Mouse (Mus musculus) heart, embryonic 13.5 days (tissue): ENCODE results near the gene Bcl6b. TPM values are rescaled to one million over a fixed set of nuclear protein-coding genes. Genes with fewer than 3 reads are reported as not detected.

Experiments
- ATAC-seq: fragments of 200-750 bp; cut with Nextera tagmentation; 2 replicates; pipeline ENCODE4 v1.8.0; 2017; ENCODE audit warnings: moderate TSS enrichment; ENCODE audit not compliant: insufficient number of reproducible peaks, low FRiP score, low TSS enrichment; ENCODE audit errors: extremely low read depth
- H3K27ac ChIP-seq: fragments of 300-500 bp; sonication (generic); replicated peaks from 2 replicates; pipeline ENCODE4 v1.5.1; 2015; ENCODE audit warnings: moderate library complexity, mild to moderate bottlenecking, inconsistent platforms
- H3K27me3 ChIP-seq: fragments of 300-500 bp; sonication (generic); replicated peaks from 2 replicates; pipeline ENCODE4 v1.6.1; 2015; ENCODE audit warnings: mild to moderate bottlenecking, inconsistent platforms
- H3K36me3 ChIP-seq: fragments of 300-500 bp; sonication (generic); 2 replicates; pipeline ENCODE4 v1.6.1; 2015; ENCODE audit warnings: mild to moderate bottlenecking, inconsistent platforms
- H3K4me1 ChIP-seq: fragments of 300-500 bp; sonication (generic); 2 replicates; pipeline ENCODE4 v1.6.1; 2015; ENCODE audit warnings: inconsistent platforms
- H3K4me2 ChIP-seq: fragments of 300-500 bp; sonication (generic); 2 replicates; pipeline ENCODE4 v1.6.1; 2015; ENCODE audit warnings: inconsistent platforms, mild to moderate bottlenecking, moderate library complexity
- H3K4me3 ChIP-seq: fragments of 300-500 bp; sonication (generic); 2 replicates; pipeline ENCODE4 v1.5.1; 2015; ENCODE audit warnings: moderate library complexity, mild to moderate bottlenecking, inconsistent platforms
- H3K9ac ChIP-seq: fragments of 300-500 bp; sonication (generic); 2 replicates; pipeline ENCODE4 v1.6.1; 2015; ENCODE audit warnings: inconsistent platforms, mild to moderate bottlenecking, moderate library complexity
- H3K9me3 ChIP-seq: fragments of 300-500 bp; sonication (generic); 2 replicates; pipeline ENCODE4 v1.6.1; 2016; ENCODE audit warnings: inconsistent platforms
- WGBS: fragments of 180-500 bp; shearing (Covaris S2); methylation state at CpG from one replicate; pipeline ENCODE4 v1.1.7; 2015; ENCODE audit warnings: mixed read lengths; 5-methylcytosine and 5-hydroxymethylcytosine counted together
- polyA plus RNA-seq: library from polyadenylated mRNA; unstranded; fragments of >200 nt; fragmentation: Nextera tagmentation; extraction: Ambion mirVana; gene quantifications from 2 replicates; pipeline ENCODE4 v1.2.1, GENCODE M21; 2015

Bcl6b gene
- polyA plus RNA-seq = 17.8 and 18.3 TPM in 2 replicates

DNA sequence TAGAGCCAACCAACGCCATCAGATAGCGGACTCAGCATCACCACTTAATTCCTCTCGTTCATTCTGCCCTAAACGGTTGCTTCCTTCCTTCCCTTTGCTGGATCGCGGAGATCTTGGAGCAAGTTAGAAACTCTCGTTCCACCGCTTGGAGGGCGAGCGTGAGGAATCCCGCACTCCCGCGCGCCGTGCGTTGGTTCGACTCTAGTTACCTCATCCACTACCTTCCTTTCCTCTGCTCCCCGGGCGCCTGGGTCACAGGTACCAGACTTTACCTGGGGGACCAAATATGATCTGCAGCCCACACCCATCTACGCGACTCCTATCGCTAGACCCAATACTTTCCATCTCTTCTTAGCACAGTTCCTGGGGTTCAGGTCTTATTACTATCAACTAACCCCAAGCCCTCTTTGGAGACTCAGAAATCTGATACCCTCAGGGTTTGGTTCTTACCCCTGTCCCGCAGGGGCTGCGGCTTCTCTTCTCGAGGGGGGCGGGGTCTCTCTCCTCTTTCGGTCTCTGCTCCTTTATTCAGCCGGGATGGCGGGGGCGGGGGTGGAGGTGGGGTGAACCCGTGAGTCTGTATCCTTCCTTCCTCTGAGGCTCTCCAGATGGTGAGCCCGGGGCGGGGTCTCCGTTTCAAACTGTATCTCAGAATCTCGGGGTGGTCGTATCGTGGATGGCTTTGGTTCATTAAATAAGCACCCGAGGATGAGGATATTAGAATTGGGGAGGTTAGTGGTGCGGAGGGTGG, at the start of gene Bcl6b:
Gene Bcl6b (minus strand): TSS at position 539 of the 751 bp plus-strand sequence.
- H3K27me3 ChIP-seq = peaks cover 57% of the 10 kb centered on the region
- ATAC-seq = no peak

DNA sequence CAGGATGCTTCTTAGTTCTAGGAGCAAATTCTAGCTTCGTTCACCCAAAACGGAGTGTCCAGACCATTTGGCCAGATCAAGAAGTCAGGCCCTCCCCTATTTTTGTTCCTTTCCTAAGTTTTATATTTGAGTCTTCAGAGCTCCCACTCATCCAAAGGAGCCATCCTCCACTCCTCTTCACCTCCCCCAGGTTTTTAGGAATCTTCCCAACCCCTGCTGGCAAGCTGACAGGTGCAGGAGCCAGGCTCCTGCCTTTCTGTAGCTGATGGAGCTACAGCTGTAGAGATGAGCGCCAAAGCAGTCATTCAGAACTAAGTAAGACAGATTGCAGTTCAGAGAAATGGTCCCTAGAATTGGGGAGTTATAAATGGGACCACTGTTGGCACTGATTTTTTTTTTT, 49.4 kb upstream of the Bcl6b start:
- Histone ChIP-seq H3K9me3 (no peaks in the 10 kb centered on the region), H3K27ac (no peak overlapping the region), H3K4me3 (no peak overlapping the region), H3K4me1 (peaks cover 8% of the 10 kb centered on the region; the same call in 1 of the 2 replicates), H3K4me2 (no peak overlapping the region), H3K27me3 (no peaks in the 10 kb centered on the region), H3K36me3 (no peaks in the 10 kb centered on the region), H3K9ac (no peak overlapping the region)
- ATAC-seq = no peak
- 73% methylated on average over 3 of the region's 3 CpGs for WGBS

More for the DNA sequence above, at the start of gene Bcl6b:
- peak within 1 kb of the TSS; percentile 51 for H3K4me3 ChIP-seq
- peak within 1 kb of the TSS; percentile 88 for H3K27ac ChIP-seq
- H3K9ac ChIP-seq = peak within 1 kb of the TSS; percentile 82
- peak within 1 kb of the TSS; percentile 71 for H3K4me2 ChIP-seq
- 1% methylated on average over 39 of the region's 39 CpGs for WGBS
- peaks cover 66% of the 10 kb centered on the region for H3K4me1 ChIP-seq
- H3K36me3 ChIP-seq = no peaks in the 10 kb centered on the region; the same call in 1 of the 2 replicates
- no peaks in the 10 kb centered on the region for H3K9me3 ChIP-seq

DNA sequence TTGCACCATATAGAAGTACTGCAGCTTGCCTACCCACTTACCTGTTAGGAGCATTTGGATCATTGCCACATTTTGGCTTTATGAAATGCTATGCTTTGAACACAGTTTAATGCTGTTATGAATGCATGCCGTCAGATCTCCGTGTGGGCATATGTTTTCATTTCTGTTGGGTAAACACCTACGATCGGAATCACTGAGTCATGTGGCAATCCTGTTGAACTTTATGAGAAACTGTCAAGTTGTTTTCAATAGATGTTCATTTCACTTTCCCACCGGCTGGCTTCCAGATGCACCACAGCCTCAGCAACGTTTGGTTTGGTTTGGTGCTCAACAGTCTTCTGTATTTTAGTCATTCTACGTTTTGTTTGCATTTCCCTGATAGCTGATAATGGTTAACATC, 42.0 kb upstream of the Bcl6b start:
- WGBS = 76% methylated on average over 7 of the region's 7 CpGs
- Histone ChIP-seq H3K27me3 (no peaks in the 10 kb centered on the region), H3K9ac (no peak overlapping the region), H3K9me3 (no peaks in the 10 kb centered on the region), H3K4me3 (no peak overlapping the region), H3K4me2 (no peak overlapping the region), H3K4me1 (peaks cover 2% of the 10 kb centered on the region), H3K36me3 (no peaks in the 10 kb centered on the region), H3K27ac (no peak overlapping the region)
- ATAC-seq = no peak

DNA sequence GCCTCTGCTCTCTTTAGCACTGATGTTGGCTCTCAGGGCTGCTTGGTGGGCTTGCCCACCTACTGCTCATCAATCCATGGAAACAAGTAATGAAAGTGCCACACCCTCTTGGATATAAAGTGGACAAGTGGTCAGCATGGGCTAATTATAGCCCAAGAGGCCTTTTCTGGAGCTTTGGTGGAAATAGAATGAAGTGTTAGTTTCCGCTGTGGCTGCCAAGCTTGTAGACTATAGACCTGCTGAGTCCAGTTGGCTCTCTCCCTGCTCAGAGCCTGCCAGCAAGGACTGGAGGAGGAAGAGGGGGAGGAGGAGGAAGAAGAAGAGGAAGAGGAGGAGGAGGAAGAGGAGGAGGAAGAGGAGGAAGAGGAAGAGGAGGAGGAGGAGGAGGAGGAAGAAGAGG, 36.8 kb upstream of the Bcl6b start:
- Histone ChIP-seq H3K27ac (peak overlapping the region; percentile 50; the same call in 1 of the 2 replicates), H3K4me3 (no peak overlapping the region), H3K4me1 (peaks cover 18% of the 10 kb centered on the region), H3K36me3 (no peaks in the 10 kb centered on the region), H3K4me2 (no peak overlapping the region), H3K9me3 (no peaks in the 10 kb centered on the region), H3K27me3 (peaks cover 5% of the 10 kb centered on the region; the same call in 1 of the 2 replicates), H3K9ac (no peak overlapping the region)
- no peak for ATAC-seq
- 52% methylated on average over 1 of the region's 1 CpGs for WGBS

DNA sequence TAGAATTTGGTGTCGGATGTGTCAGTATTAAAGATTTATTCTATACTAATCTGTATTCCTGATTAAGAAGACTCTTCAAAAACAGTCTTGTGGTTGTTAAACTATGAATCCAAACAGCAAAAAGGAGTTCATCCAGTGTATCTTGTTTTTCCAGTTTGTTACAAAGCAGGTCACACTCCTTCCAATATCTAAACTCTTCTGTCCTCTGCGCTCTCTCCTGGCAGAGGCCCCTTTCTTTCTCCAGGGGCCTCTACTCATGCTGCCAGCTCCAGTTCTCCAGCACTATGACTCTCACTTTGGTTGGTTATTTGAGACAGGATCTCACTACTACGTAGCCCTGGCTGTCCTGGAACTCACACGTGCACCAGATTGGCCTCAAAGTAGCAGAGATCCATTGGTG, 36.2 kb upstream of the Bcl6b start:
- H3K4me1 ChIP-seq = peaks cover 18% of the 10 kb centered on the region
- H3K9ac ChIP-seq = no peak overlapping the region
- H3K27ac ChIP-seq = peak overlapping the region; percentile 50; the same call in 1 of the 2 replicates
- H3K27me3 ChIP-seq = peaks cover 5% of the 10 kb centered on the region; the same call in 1 of the 2 replicates
- peaks cover 3% of the 10 kb centered on the region; the same call in 1 of the 2 replicates for H3K9me3 ChIP-seq
- H3K4me2 ChIP-seq = no peak overlapping the region
- no peak overlapping the region for H3K4me3 ChIP-seq
- 63% methylated on average over 4 of the region's 4 CpGs for WGBS
- H3K36me3 ChIP-seq = no peaks in the 10 kb centered on the region
- ATAC-seq = no peak

DNA sequence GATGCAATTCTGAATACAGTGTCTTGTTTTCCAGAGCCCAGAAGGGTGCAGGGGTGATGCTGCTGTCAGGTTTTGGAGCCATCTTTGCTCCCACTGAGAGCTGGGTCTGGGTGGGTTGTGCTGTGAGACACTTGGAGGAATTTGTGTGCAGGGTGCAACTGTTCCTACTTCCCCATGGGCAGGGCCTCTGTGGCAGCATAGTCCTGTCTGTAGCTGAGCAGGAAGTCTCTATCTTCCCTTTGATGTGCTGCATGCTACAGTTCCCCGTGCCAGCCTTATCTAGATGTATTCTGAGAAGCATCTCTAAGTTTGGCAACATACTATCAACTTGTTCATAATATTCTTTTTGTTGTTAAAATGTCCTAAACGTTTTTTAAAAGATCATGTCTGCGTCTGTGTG, 35.7 kb upstream of the Bcl6b start:
- peaks cover 4% of the 10 kb centered on the region; the same call in 1 of the 2 replicates for H3K9me3 ChIP-seq
- no peak overlapping the region for H3K9ac ChIP-seq
- H3K36me3 ChIP-seq = no peaks in the 10 kb centered on the region
- peaks cover 18% of the 10 kb centered on the region for H3K4me1 ChIP-seq
- WGBS = 38% methylated on average over 3 of the region's 3 CpGs
- no peak overlapping the region for H3K4me2 ChIP-seq
- H3K4me3 ChIP-seq = no peak overlapping the region
- no peak for ATAC-seq
- no peak overlapping the region for H3K27ac ChIP-seq
- H3K27me3 ChIP-seq = peaks cover 5% of the 10 kb centered on the region; the same call in 1 of the 2 replicates

DNA sequence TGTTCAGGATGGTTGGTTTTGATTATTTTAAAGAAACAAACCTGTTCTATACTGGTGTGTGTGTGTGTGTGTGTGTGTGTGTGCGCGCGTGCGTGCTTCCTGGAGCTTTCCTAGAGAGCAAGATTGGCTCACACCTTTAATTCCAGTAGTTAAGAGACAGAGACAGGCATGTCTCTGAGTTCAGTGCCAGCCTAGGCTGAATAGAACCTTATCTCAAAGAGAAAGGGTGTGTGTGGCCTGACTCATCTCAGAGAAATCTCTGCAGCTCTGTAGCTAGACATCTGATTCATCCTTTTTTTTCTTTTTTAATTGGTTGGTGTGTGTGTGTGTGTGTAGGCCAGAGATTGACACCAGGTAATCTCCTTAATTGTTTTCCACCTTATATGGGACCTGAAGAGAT, 29.4 kb upstream of the Bcl6b start:
- H3K9me3 ChIP-seq = peaks cover 4% of the 10 kb centered on the region; the same call in 1 of the 2 replicates
- no peak overlapping the region for H3K27ac ChIP-seq
- no peak overlapping the region for H3K4me3 ChIP-seq
- WGBS = 94% methylated on average over 4 of the region's 4 CpGs
- H3K27me3 ChIP-seq = peaks cover 30% of the 10 kb centered on the region
- no peak for ATAC-seq
- peaks cover 15% of the 10 kb centered on the region for H3K4me1 ChIP-seq
- H3K36me3 ChIP-seq = no peaks in the 10 kb centered on the region
- H3K9ac ChIP-seq = no peak overlapping the region
- H3K4me2 ChIP-seq = no peak overlapping the region

DNA sequence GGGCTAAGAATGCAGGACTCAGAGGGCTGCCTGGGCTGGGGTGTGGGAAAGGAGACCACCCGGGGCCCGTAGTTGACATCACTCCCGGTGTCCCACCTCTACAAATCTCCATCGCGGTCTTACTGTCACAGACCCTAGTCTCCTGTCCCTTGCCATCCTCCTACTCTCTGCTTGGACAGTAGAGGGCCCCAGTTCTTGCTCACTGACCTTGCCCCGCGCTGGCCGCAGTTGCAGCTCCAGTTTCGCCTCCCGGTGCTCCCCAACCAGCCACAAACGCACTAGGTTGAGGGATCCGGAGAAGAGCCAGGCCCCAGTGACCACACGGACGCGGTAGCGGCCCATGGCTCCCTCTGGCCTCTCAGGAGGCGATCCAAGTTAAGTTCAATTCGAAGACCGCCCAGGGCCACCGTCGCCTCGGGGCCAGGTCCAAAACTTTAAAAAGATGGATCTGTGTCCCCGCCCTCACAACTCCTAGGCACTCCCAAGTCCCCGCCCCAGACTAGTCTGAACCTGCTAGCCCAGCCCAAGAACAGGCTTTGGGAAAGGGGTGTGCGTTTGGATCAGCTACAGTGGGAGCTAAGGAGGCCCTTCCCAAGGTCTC, 25.4 kb upstream of the Bcl6b start, which contains the start of gene Alox12:
Gene Alox12 (minus strand): TSS at position 423 of the 601 bp plus-strand sequence.
- Histone ChIP-seq H3K4me1 (peaks cover 19% of the 10 kb centered on the region), H3K9me3 (no peaks in the 10 kb centered on the region), H3K4me3 (peak within 1 kb of the TSS; percentile 50), H3K9ac (peak within 1 kb of the TSS; percentile 75), H3K4me2 (peak within 1 kb of the TSS; percentile 74), H3K27me3 (peaks cover 65% of the 10 kb centered on the region), H3K36me3 (no peaks in the 10 kb centered on the region), H3K27ac (no peak within 1 kb of the TSS)
- ATAC-seq = 0 out of 2 replicates have a peak, but pooled peaks have one; percentile 46
- under 1% methylated on average over 25 of the region's 25 CpGs for WGBS

DNA sequence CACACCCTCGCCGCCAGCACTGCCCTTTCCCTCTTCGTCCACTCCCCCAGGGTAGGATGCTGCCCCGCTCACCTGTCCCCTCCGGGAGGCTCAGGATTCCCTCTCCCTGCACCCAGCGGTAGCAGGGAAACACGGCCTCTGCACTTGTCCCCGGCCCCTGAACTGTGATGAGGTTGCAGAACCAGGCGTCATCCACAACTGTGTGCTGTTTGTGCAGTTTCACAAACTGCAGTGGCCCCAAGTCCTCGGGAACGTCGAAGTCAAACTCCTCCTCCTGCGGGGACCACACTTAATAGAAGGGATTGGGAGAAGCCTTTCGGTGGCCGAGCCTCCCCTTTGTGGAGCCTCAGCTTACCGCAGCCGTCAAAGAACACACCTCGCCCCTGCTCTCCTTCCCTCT, 24.7 kb upstream of the Bcl6b start:
- H3K9me3 ChIP-seq = no peaks in the 10 kb centered on the region
- H3K27ac ChIP-seq = no peak overlapping the region
- H3K4me3 ChIP-seq = peak overlapping the region; percentile 50
- no peak for ATAC-seq
- peaks cover 19% of the 10 kb centered on the region for H3K4me1 ChIP-seq
- H3K9ac ChIP-seq = peak overlapping the region; percentile 75
- 4% methylated on average over 18 of the region's 18 CpGs for WGBS
- peak overlapping the region; percentile 74 for H3K4me2 ChIP-seq
- H3K27me3 ChIP-seq = peaks cover 72% of the 10 kb centered on the region
- no peaks in the 10 kb centered on the region for H3K36me3 ChIP-seq

DNA sequence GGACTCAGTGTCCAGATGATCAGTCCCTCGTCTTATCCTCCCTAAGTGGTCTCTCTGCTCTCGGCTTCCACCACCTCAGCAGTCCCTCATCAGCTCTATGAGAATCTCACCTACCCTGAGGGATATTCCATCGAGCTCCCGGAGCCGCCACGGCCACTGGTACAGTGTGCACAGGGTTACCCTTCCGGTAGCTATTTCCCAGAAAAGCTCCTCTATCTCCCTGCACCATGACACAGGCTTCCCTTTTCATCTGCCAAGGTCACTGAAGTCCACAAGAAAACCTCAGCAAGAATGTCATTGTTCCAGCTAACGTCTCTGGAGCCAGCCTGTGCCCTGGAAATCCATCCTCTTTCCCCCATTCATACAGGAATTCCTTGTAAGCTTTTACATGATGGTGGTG, 22.3 kb upstream of the Bcl6b start:
- Histone ChIP-seq H3K27me3 (peaks cover 89% of the 10 kb centered on the region), H3K9me3 (no peaks in the 10 kb centered on the region), H3K36me3 (no peaks in the 10 kb centered on the region), H3K4me2 (no peak overlapping the region), H3K4me1 (peaks cover 19% of the 10 kb centered on the region), H3K27ac (no peak overlapping the region), H3K4me3 (no peak overlapping the region), H3K9ac (no peak overlapping the region)
- WGBS = 60% methylated on average over 8 of the region's 8 CpGs
- no peak for ATAC-seq

DNA sequence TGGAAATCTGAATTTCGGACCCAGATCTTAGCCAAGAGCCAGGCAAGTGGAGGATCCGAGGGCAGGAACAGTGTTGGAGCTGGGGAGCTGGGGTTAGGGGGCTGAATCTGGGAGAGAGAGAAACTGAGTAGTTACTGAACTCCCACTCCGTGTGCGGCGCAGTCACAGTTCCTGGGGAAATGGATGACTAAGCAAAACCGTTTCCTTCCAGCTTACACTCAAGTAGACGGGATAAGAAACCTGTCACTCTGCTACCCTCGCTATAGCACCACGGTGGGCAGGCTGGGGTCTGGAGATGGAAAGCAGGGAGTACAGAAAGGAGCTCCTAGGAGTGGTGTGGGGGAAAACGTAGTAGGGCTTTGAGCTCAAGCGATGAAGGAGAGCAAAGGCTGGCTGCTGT, 20.6 kb upstream of the Bcl6b start:
- Histone ChIP-seq H3K4me3 (no peak overlapping the region), H3K27me3 (peaks cover 85% of the 10 kb centered on the region), H3K9me3 (no peaks in the 10 kb centered on the region), H3K9ac (no peak overlapping the region), H3K27ac (no peak overlapping the region), H3K4me2 (no peak overlapping the region), H3K36me3 (no peaks in the 10 kb centered on the region), H3K4me1 (peaks cover 15% of the 10 kb centered on the region)
- no peak for ATAC-seq
- WGBS = 41% methylated on average over 11 of the region's 11 CpGs
